Mouse (Mus musculus): ENCODE measurements at regions not wholly inside any gene's neighbourhood (a gene's known extent, or its start where the extent isn't known, plus 50 kb on each side); places are given as distances from the start of the nearest gene placed in this dataset.

DNA sequence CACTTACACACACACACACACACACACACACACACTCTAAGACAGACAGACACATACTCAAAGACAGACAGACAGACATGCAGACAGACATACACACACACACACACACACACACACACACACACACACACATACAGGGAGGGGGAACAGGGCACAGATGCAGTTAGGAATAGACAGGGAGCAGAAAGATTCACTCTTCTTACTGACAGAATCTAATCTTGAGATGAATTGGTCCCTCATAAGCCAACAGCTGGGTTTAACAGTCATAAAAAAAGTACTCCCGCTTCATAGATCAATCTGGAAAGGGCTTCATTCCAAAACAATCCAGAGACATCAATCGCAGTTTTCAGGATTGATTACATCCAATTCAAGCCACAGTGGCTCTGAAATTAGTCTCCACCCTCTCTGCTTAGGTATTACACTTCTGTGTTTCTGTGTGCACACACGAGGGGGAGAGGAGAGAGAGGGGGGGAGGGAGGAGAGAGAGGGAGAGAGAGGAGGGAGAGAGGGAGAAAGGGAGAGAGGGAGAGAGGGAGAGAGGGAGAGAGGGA lies 107.2 kb downstream of the Cavin4 start:
- no peak for TF ChIP-seq CTCF (IDR thresholded peaks at IDR 0.05; ENCODE audit: low read depth)
- TF ChIP-seq EP300 (optimal IDR thresholded peaks at IDR 0.05) = no peak

Data from stomach, postnatal 0 days (tissue).